Mouse (Mus musculus) adrenal gland, adult 18-20 months (tissue): ENCODE measurements around the gene Sec1. TPM values are rescaled to one million over a fixed set of nuclear protein-coding genes. Genes with fewer than 3 reads are reported as not detected.

ENCODE experiments used
- DNase-seq, 2 experiments: peaks; one replicate each; pipeline ENCODE4 v3.0.0; 2021 to 2022; ENCODE audit warnings: low spot score in 2 of 2
- long read RNA-seq, 2 experiments: library from polyadenylated mRNA; stranded (forward); transcript quantifications; one replicate each; pipeline ENCODE4 v2.0.0; 2021
- total RNA-seq, 2 experiments: library from RNA; stranded (reverse); gene quantifications; 1 replicate in 1 of 2; 2 replicates in 1 of 2; pipeline ENCODE4 v1.2.3; 2021

Sec1 gene
- total RNA-seq, result under 1 TPM; 0.23 to 0.35 TPM
- long read RNA-seq, experiment 1, result 0 reads
- long read RNA-seq, experiment 2, partial matches to known transcripts, result 0 of 1 reads
- long read RNA-seq, experiment 2, other reads (novel, unspliced or antisense), result 1 of 1 reads

GRCm38 (mm10) chr7:45693921-45694591 lies at the start of gene Sec1:
Gene Sec1 (minus strand): TSS chr7:45694402.
- no peak for DNase-seq

- no peak for DNase-seq
Observed at GRCm38 (mm10) chr7:45742338-45742737, 48.1 kb upstream of the Sec1 start.

GRCm38 (mm10) chr7:45741777-45742176 lies 47.6 kb upstream of the Sec1 start:
- no peak for DNase-seq

GRCm38 (mm10) chr7:45741308-45741707 lies 47.1 kb upstream of the Sec1 start:
- no peak for DNase-seq

- DNase-seq, result no peak
Observed at GRCm38 (mm10) chr7:45739820-45740219, 45.6 kb upstream of the Sec1 start.

- DNase-seq, result peak; percentile 81 to 82
Observed at GRCm38 (mm10) chr7:45739162-45739763, 45.1 kb upstream of the Sec1 start.

- DNase-seq, result no peak
Observed at GRCm38 (mm10) chr7:45733477-45733876, 39.3 kb upstream of the Sec1 start.

- no peak for DNase-seq
Observed at GRCm38 (mm10) chr7:45730727-45731431, 36.7 kb upstream of the Sec1 start.

GRCm38 (mm10) chr7:45727625-45728024 lies 33.4 kb upstream of the Sec1 start:
- no peak for DNase-seq

GRCm38 (mm10) chr7:45726419-45726818 lies 32.2 kb upstream of the Sec1 start:
- DNase-seq, result no peak

- DNase-seq, result no peak
Observed at GRCm38 (mm10) chr7:45725713-45726112, 31.5 kb upstream of the Sec1 start, which contains the start of gene Spaca4. Gene Spaca4 (minus strand): TSS chr7:45725813.

GRCm38 (mm10) chr7:45725151-45725550 lies 30.9 kb upstream of the Sec1 start:
- DNase-seq, result no peak

- no peak for DNase-seq
Observed at GRCm38 (mm10) chr7:45723781-45724180, 29.6 kb upstream of the Sec1 start.

- DNase-seq, result no peak
Observed at GRCm38 (mm10) chr7:45723301-45723700, 29.1 kb upstream of the Sec1 start.

GRCm38 (mm10) chr7:45722348-45722713 lies 28.1 kb upstream of the Sec1 start:
- no peak for DNase-seq

- no peak for DNase-seq
Observed at GRCm38 (mm10) chr7:45721642-45722347, 27.6 kb upstream of the Sec1 start.

- DNase-seq, result no peak
Observed at GRCm38 (mm10) chr7:45721234-45721571, 27.0 kb upstream of the Sec1 start.

- DNase-seq, result peak in 1 of 2 experiments; percentile 21
Observed at GRCm38 (mm10) chr7:45720413-45721233, 26.4 kb upstream of the Sec1 start, which contains the start of gene Fam83e. Gene Fam83e (plus strand): TSS chr7:45721212.

- DNase-seq, result peak in 1 of 2 experiments; percentile 16
Observed at GRCm38 (mm10) chr7:45719738-45720412, 25.7 kb upstream of the Sec1 start.

- no peak for DNase-seq
Observed at GRCm38 (mm10) chr7:45719180-45719579, 25.0 kb upstream of the Sec1 start.
